Mouse (Mus musculus): ENCODE measurements around the gene Plxnc1. TPM values are rescaled to one million over a fixed set of nuclear protein-coding genes. Genes with fewer than 3 reads are reported as not detected.

Gene Plxnc1
- polyA plus RNA-seq, 1 experiment from 2014 or later: 3.9 TPM

- Histone ChIP-seq H3K27ac (ENCODE audit: low read depth, low read length) (no peak overlapping the region), H3K9ac (ENCODE audit: low read depth, low read length) (no peak overlapping the region), H3K4me1 (ENCODE audit: control insufficient read depth, insufficient read depth, low read length) (no peaks in the 10 kb centered on the region), H3K36me3 (ENCODE audit: control insufficient read depth, insufficient read depth, low read length) (no peaks in the 10 kb centered on the region), H3K4me3 (ENCODE audit: low read length) (no peak overlapping the region), H3K4me2 (replicated peaks; ENCODE audit: low read depth, low read length) (no peak overlapping the region), H3K9me3 (ENCODE audit: control insufficient read depth, low read length) (no peaks in the 10 kb centered on the region), H3K27me3 (ENCODE audit: control insufficient read depth, insufficient read depth, low read length) (no peaks in the 10 kb centered on the region)
- WGBS: 85% methylated on average over 3 of the region's 3 CpGs
- no peak for ATAC-seq (ENCODE audit: low FRiP score, low TSS enrichment)
Measured at GRCm38 (mm10) chr10:94895876-94896275, 48.8 kb downstream of the Plxnc1 start.

- WGBS: 66% methylated on average over 4 of the region's 4 CpGs
- no peak for ATAC-seq (ENCODE audit: low FRiP score, low TSS enrichment)
- no peak overlapping the region for H3K27ac ChIP-seq (ENCODE audit: low read depth, low read length)
Measured at GRCm38 (mm10) chr10:94889735-94890134, 54.9 kb downstream of the Plxnc1 start.

GRCm38 (mm10) chr10:94883216-94883615 lies 61.4 kb downstream of the Plxnc1 start:
- no peaks in the 10 kb centered on the region for H3K27me3 ChIP-seq (ENCODE audit: control insufficient read depth, insufficient read depth, low read length)
- no peaks in the 10 kb centered on the region for H3K36me3 ChIP-seq (ENCODE audit: control insufficient read depth, insufficient read depth, low read length)
- H3K4me2 ChIP-seq (replicated peaks; ENCODE audit: low read depth, low read length): no peak overlapping the region
- H3K4me3 ChIP-seq (ENCODE audit: low read length): no peak overlapping the region
- ATAC-seq (ENCODE audit: low FRiP score, low TSS enrichment): no peak
- no peak overlapping the region for H3K9ac ChIP-seq (ENCODE audit: low read depth, low read length)
- H3K4me1 ChIP-seq (ENCODE audit: control insufficient read depth, insufficient read depth, low read length): no peaks in the 10 kb centered on the region
- no peaks in the 10 kb centered on the region for H3K9me3 ChIP-seq (ENCODE audit: control insufficient read depth, low read length)
- WGBS: 71% methylated on average over 6 of the region's 6 CpGs
- H3K27ac ChIP-seq (ENCODE audit: low read depth, low read length): no peak overlapping the region

More at GRCm38 (mm10) chr10:94889735-94890134, 54.9 kb downstream of the Plxnc1 start:
- no peak overlapping the region for H3K4me2 ChIP-seq (replicated peaks; ENCODE audit: low read depth, low read length)
- H3K36me3 ChIP-seq (ENCODE audit: control insufficient read depth, insufficient read depth, low read length): no peaks in the 10 kb centered on the region
- H3K27me3 ChIP-seq (ENCODE audit: control insufficient read depth, insufficient read depth, low read length): no peaks in the 10 kb centered on the region
- H3K4me3 ChIP-seq (ENCODE audit: low read length): no peak overlapping the region
- no peaks in the 10 kb centered on the region for H3K4me1 ChIP-seq (ENCODE audit: control insufficient read depth, insufficient read depth, low read length)
- no peaks in the 10 kb centered on the region for H3K9me3 ChIP-seq (ENCODE audit: control insufficient read depth, low read length)
- no peak overlapping the region for H3K9ac ChIP-seq (ENCODE audit: low read depth, low read length)

GRCm38 (mm10) chr10:94871506-94871905 lies 73.1 kb downstream of the Plxnc1 start:
- no peaks in the 10 kb centered on the region for H3K36me3 ChIP-seq (ENCODE audit: control insufficient read depth, insufficient read depth, low read length)
- H3K4me3 ChIP-seq (ENCODE audit: low read length): no peak overlapping the region
- no peak for ATAC-seq (ENCODE audit: low FRiP score, low TSS enrichment)
- WGBS: 94% methylated on average over 5 of the region's 5 CpGs
- H3K27me3 ChIP-seq (ENCODE audit: control insufficient read depth, insufficient read depth, low read length): no peaks in the 10 kb centered on the region
- no peak overlapping the region for H3K27ac ChIP-seq (ENCODE audit: low read depth, low read length)
- H3K4me1 ChIP-seq (ENCODE audit: control insufficient read depth, insufficient read depth, low read length): no peaks in the 10 kb centered on the region
- H3K4me2 ChIP-seq (replicated peaks; ENCODE audit: low read depth, low read length): no peak overlapping the region
- H3K9ac ChIP-seq (ENCODE audit: low read depth, low read length): no peak overlapping the region
- no peaks in the 10 kb centered on the region for H3K9me3 ChIP-seq (ENCODE audit: control insufficient read depth, low read length)

- Histone ChIP-seq H3K27me3 (ENCODE audit: control insufficient read depth, insufficient read depth, low read length) (no peaks in the 10 kb centered on the region), H3K4me2 (replicated peaks; ENCODE audit: low read depth, low read length) (no peak overlapping the region), H3K36me3 (ENCODE audit: control insufficient read depth, insufficient read depth, low read length) (no peaks in the 10 kb centered on the region), H3K9me3 (ENCODE audit: control insufficient read depth, low read length) (no peaks in the 10 kb centered on the region), H3K4me3 (ENCODE audit: low read length) (no peak overlapping the region), H3K27ac (ENCODE audit: low read depth, low read length) (no peak overlapping the region), H3K9ac (ENCODE audit: low read depth, low read length) (no peak overlapping the region), H3K4me1 (ENCODE audit: control insufficient read depth, insufficient read depth, low read length) (no peaks in the 10 kb centered on the region)
- ATAC-seq (ENCODE audit: low FRiP score, low TSS enrichment): no peak
- WGBS: 91% methylated on average over 7 of the region's 7 CpGs
Measured at GRCm38 (mm10) chr10:94871102-94871501, 73.5 kb downstream of the Plxnc1 start.

GRCm38 (mm10) chr10:94866995-94867856 lies 77.4 kb downstream of the Plxnc1 start:
- Histone ChIP-seq H3K36me3 (ENCODE audit: control insufficient read depth, insufficient read depth, low read length) (no peaks in the 10 kb centered on the region), H3K4me3 (ENCODE audit: low read length) (no peak overlapping the region), H3K27ac (ENCODE audit: low read depth, low read length) (no peak overlapping the region), H3K9ac (ENCODE audit: low read depth, low read length) (no peak overlapping the region), H3K27me3 (ENCODE audit: control insufficient read depth, insufficient read depth, low read length) (no peaks in the 10 kb centered on the region), H3K9me3 (ENCODE audit: control insufficient read depth, low read length) (no peaks in the 10 kb centered on the region), H3K4me2 (replicated peaks; ENCODE audit: low read depth, low read length) (no peak overlapping the region), H3K4me1 (ENCODE audit: control insufficient read depth, insufficient read depth, low read length) (no peaks in the 10 kb centered on the region)
- 72% methylated on average over 12 of the region's 12 CpGs for WGBS
- no peak for ATAC-seq (ENCODE audit: low FRiP score, low TSS enrichment)

DNA sequence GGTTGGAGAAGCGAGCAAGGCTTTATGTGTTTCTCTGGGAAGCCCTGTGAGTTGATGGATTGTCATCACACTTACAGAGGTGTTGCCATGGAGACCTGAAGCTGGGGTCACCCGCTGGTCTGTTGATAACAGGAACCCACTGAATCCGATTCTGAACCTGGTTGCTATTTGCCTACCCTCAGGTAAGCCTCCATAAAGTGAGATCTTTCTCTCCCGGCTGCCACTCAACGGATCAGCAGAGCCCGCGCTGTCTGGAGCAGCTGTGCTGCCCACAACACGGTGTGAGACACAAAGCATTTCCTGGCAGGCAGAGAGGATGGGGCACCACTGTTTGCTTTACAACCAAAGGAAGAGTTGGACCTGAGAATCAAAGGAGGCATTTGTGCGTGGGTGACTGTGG lies 79.4 kb downstream of the Plxnc1 start:
- H3K36me3 ChIP-seq (ENCODE audit: control insufficient read depth, insufficient read depth, low read length): no peaks in the 10 kb centered on the region
- H3K4me1 ChIP-seq (ENCODE audit: control insufficient read depth, insufficient read depth, low read length): no peaks in the 10 kb centered on the region
- no peak overlapping the region for H3K4me2 ChIP-seq (replicated peaks; ENCODE audit: low read depth, low read length)
- no peak for ATAC-seq (ENCODE audit: low FRiP score, low TSS enrichment)
- no peaks in the 10 kb centered on the region for H3K27me3 ChIP-seq (ENCODE audit: control insufficient read depth, insufficient read depth, low read length)
- no peak overlapping the region for H3K4me3 ChIP-seq (ENCODE audit: low read length)
- no peaks in the 10 kb centered on the region for H3K9me3 ChIP-seq (ENCODE audit: control insufficient read depth, low read length)
- no peak overlapping the region for H3K27ac ChIP-seq (ENCODE audit: low read depth, low read length)
- WGBS: 52% methylated on average over 9 of the region's 9 CpGs
- H3K9ac ChIP-seq (ENCODE audit: low read depth, low read length): no peak overlapping the region

- no peaks in the 10 kb centered on the region for H3K27me3 ChIP-seq (ENCODE audit: control insufficient read depth, insufficient read depth, low read length)
- no peak overlapping the region for H3K27ac ChIP-seq (ENCODE audit: low read depth, low read length)
- H3K4me2 ChIP-seq (replicated peaks; ENCODE audit: low read depth, low read length): no peak overlapping the region
- no peak overlapping the region for H3K4me3 ChIP-seq (ENCODE audit: low read length)
- no peaks in the 10 kb centered on the region for H3K9me3 ChIP-seq (ENCODE audit: control insufficient read depth, low read length)
- ATAC-seq (ENCODE audit: low FRiP score, low TSS enrichment): no peak
- H3K36me3 ChIP-seq (ENCODE audit: control insufficient read depth, insufficient read depth, low read length): no peaks in the 10 kb centered on the region
- no peak overlapping the region for H3K9ac ChIP-seq (ENCODE audit: low read depth, low read length)
- H3K4me1 ChIP-seq (ENCODE audit: control insufficient read depth, insufficient read depth, low read length): no peaks in the 10 kb centered on the region
- WGBS: 76% methylated on average over 9 of the region's 9 CpGs
Measured at GRCm38 (mm10) chr10:94864199-94864928, 80.3 kb downstream of the Plxnc1 start.

DNA sequence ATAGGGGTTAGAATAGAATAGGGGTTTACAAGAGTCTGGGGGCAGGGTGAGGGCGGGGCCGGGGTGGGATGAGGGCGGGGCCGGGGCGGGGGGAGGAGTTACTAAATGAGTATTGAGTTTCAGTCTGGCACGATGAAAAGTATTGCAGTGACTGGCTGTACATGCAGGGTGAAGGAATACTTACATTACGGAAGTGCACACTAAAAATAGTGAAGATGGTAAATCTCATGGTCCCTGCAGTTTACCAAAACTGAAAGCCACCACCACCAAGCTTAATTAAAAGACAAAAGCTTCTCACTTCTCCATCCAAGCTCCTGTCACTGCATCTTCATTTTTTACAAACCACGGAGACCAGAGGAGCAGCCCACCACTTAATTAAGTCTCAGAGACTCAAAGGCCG lies 81.4 kb downstream of the Plxnc1 start:
- H3K27me3 ChIP-seq (ENCODE audit: control insufficient read depth, insufficient read depth, low read length): no peaks in the 10 kb centered on the region
- no peak for ATAC-seq (ENCODE audit: low FRiP score, low TSS enrichment)
- WGBS: 80% methylated on average over 9 of the region's 9 CpGs
- H3K4me3 ChIP-seq (ENCODE audit: low read length): no peak overlapping the region
- H3K27ac ChIP-seq (ENCODE audit: low read depth, low read length): no peak overlapping the region
- no peaks in the 10 kb centered on the region for H3K4me1 ChIP-seq (ENCODE audit: control insufficient read depth, insufficient read depth, low read length)
- no peaks in the 10 kb centered on the region for H3K36me3 ChIP-seq (ENCODE audit: control insufficient read depth, insufficient read depth, low read length)
- no peak overlapping the region for H3K9ac ChIP-seq (ENCODE audit: low read depth, low read length)
- H3K4me2 ChIP-seq (replicated peaks; ENCODE audit: low read depth, low read length): no peak overlapping the region
- no peaks in the 10 kb centered on the region for H3K9me3 ChIP-seq (ENCODE audit: control insufficient read depth, low read length)

Measured in kidney, embryonic 14.5 days (tissue).